Mouse (Mus musculus): ENCODE measurements around the gene Msantd4.
A peak's percentile ranks its signal among the peaks of the same experiment; 100 is the strongest.
"Not testable (repeated sequence)": the region's sequence is repeated elsewhere in the genome, so short reads cannot be mapped to it uniquely, and the experiment has no call there.

Msantd4 gene

GRCm38 (mm10) chr9:4375828-4376639 lies at the start of gene Msantd4:
Msantd4 (plus strand) TSS chr9:4376562.
- DNase-seq (ENCODE audit: low spot score in 2 of 2) = peak; percentile 95

GRCm38 (mm10) chr9:4353163-4353562 lies 23.2 kb upstream of the Msantd4 start:
- no peak for DNase-seq (ENCODE audit: low spot score in 2 of 2)

GRCm38 (mm10) chr9:4376640-4377120 lies 318 bp downstream of the Msantd4 start:
- no peak for DNase-seq (ENCODE audit: low spot score in 2 of 2)

- DNase-seq (ENCODE audit: low spot score in 2 of 2) = not testable (repeated sequence)
Observed at GRCm38 (mm10) chr9:4400801-4401200, 24.4 kb downstream of the Msantd4 start.
